Mouse (Mus musculus) midbrain, embryonic 15.5 days (tissue): ENCODE results near the gene Mea1. TPM values are rescaled to one million over a fixed set of nuclear protein-coding genes. Genes with fewer than 3 reads are reported as not detected.
A peak's percentile ranks its signal among the peaks of the same experiment; 100 is the strongest.

ENCODE experiments used
- ATAC-seq: fragments of 200-750 bp; cut with Nextera tagmentation; replicated peaks from 2 replicates; pipeline ENCODE4 v1.8.0; 2017; ENCODE audit warnings: moderate TSS enrichment
- H3K27ac ChIP-seq: fragments of 300-500 bp; sonication (generic); 2 replicates; pipeline ENCODE4 v1.5.1; 2015; ENCODE audit warnings: mild to moderate bottlenecking, inconsistent platforms
- H3K27me3 ChIP-seq: fragments of 300-500 bp; sonication (generic); replicated peaks from 2 replicates; pipeline ENCODE4 v1.6.1; 2015; ENCODE audit warnings: inconsistent platforms
- H3K36me3 ChIP-seq: fragments of 300-500 bp; sonication (generic); replicated peaks from 2 replicates; pipeline ENCODE4 v1.6.1; 2015; ENCODE audit warnings: inconsistent platforms
- H3K4me1 ChIP-seq: fragments of 300-500 bp; sonication (generic); 2 replicates; pipeline ENCODE4 v1.6.1; 2015; ENCODE audit warnings: inconsistent platforms
- H3K4me2 ChIP-seq: fragments of 300-500 bp; sonication (generic); 2 replicates; pipeline ENCODE4 v1.6.1; 2015; ENCODE audit warnings: inconsistent platforms, mild to moderate bottlenecking, moderate library complexity
- H3K4me3 ChIP-seq: fragments of 300-500 bp; sonication (generic); 2 replicates; pipeline ENCODE4 v1.5.1; 2015; ENCODE audit warnings: mild to moderate bottlenecking, inconsistent platforms
- H3K9ac ChIP-seq: fragments of 300-500 bp; sonication (generic); 2 replicates; pipeline ENCODE4 v1.6.1; 2015; ENCODE audit warnings: mild to moderate bottlenecking, inconsistent platforms
- H3K9me3 ChIP-seq: fragments of 300-500 bp; sonication (generic); 2 replicates; pipeline ENCODE4 v1.6.1; 2016; ENCODE audit warnings: inconsistent platforms
- WGBS: fragments of 180-500 bp; shearing (Covaris S2); methylation state at CpG from one replicate; pipeline ENCODE4 v1.1.7; 2015; ENCODE audit warnings: mixed read lengths; 5-methylcytosine and 5-hydroxymethylcytosine counted together
- polyA plus RNA-seq: library from polyadenylated mRNA; unstranded; fragments of >200 nt; fragmentation: Nextera tagmentation; extraction: Ambion mirVana; gene quantifications from 2 replicates; pipeline ENCODE4 v1.2.1, GENCODE M21; 2015

Mea1 gene
- polyA plus RNA-seq, 1 experiment from 2014 or later, result 277 TPM

GRCm38 (mm10) chr17:46712442-46712841 lies 33.8 kb downstream of the Mea1 start:
- Histone ChIP-seq H3K9me3 (no peaks in the 10 kb centered on the region), H3K36me3 (peaks cover 14% of the 10 kb centered on the region)
- 78% methylated on average over 7 of the region's 7 CpGs for WGBS

DNA sequence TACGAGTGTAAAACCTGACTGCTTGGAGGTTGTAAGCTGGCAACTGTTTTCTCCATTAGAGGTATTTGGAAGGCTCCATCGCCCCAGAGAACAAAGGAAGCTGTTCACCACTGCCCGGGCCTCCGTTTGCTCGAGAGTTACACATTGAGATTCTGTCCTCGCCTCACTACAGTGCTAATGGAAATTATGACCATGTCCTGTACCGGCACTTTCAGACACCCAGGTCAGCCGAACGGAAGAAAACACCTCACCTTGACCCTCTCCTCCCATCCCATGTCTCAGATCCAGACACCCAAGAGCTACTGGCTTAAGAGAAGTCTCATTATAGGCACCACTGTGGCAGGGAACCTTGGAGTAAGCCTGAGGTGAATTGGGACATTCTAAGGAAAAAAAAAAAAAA lies 35.3 kb downstream of the Mea1 start:
- Histone ChIP-seq H3K4me1 (peaks cover 16% of the 10 kb centered on the region), H3K9ac (no peak overlapping the region), H3K27ac (no peak overlapping the region), H3K4me3 (no peak overlapping the region), H3K4me2 (no peak overlapping the region), H3K36me3 (peaks cover 14% of the 10 kb centered on the region), H3K9me3 (no peaks in the 10 kb centered on the region), H3K27me3 (no peaks in the 10 kb centered on the region)
- WGBS, result 90% methylated on average over 9 of the region's 9 CpGs
- ATAC-seq, result no peak

More at GRCm38 (mm10) chr17:46712442-46712841, 33.8 kb downstream of the Mea1 start:
- Histone ChIP-seq H3K4me2 (peak overlapping the region; percentile 92), H3K27me3 (no peaks in the 10 kb centered on the region), H3K4me1 (peaks cover 16% of the 10 kb centered on the region), H3K4me3 (peak overlapping the region; percentile 91), H3K27ac (no peak overlapping the region), H3K9ac (peak overlapping the region; percentile 93; the same call in 1 of the 2 replicates)
- ATAC-seq, result no peak

DNA sequence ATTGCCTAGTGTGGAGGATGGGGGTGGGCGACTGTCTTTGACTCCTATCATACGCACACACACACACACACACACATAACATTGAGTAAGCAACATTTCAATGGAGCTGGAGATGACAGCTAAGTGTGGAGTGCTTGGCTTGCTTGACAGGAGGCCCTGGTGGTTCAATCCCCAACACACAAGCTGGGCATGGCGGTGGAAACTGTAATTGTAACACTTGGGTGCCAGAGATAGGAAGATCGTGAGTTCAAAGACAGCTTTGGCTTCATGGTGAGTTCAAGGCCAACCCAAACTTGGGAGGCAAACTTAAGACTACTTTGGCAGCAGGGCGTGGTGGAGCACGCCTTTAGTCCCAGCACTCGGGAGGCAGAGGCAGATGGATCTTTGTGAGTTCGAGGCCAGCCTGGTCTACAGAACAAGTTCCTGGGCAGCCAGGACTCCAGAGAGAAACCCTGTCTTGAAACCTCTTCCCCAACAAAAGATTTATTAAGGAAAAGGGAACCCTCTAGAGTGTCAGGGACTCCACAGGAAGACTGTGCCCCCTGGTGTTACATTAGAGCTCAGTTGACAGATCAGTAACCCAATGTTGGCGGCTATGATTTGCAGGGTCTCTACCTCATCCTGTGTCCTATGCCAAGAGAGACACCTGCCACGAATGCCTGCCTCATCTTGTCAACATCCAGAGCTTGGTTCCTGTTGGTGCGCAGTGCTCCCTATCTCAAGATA lies 36.3 kb downstream of the Mea1 start:
- 97% methylated on average over 11 of the region's 11 CpGs for WGBS
- Histone ChIP-seq H3K4me2 (no peak overlapping the region), H3K27ac (no peak overlapping the region)

GRCm38 (mm10) chr17:46721077-46721476 lies 42.5 kb downstream of the Mea1 start:
- Histone ChIP-seq H3K4me2 (no peak overlapping the region), H3K27me3 (no peaks in the 10 kb centered on the region), H3K4me1 (no peaks in the 10 kb centered on the region), H3K9me3 (no peaks in the 10 kb centered on the region), H3K36me3 (peaks cover 14% of the 10 kb centered on the region; the same call in 1 of the 2 replicates), H3K9ac (no peak overlapping the region), H3K4me3 (no peak overlapping the region), H3K27ac (no peak overlapping the region)
- ATAC-seq, result no peak
- 89% methylated on average over 7 of the region's 7 CpGs for WGBS

More for the DNA sequence above, 36.3 kb downstream of the Mea1 start:
- peaks cover 16% of the 10 kb centered on the region for H3K4me1 ChIP-seq
- H3K9me3 ChIP-seq, result no peaks in the 10 kb centered on the region
- no peak for ATAC-seq
- no peaks in the 10 kb centered on the region for H3K27me3 ChIP-seq
- no peak overlapping the region for H3K4me3 ChIP-seq
- peaks cover 14% of the 10 kb centered on the region for H3K36me3 ChIP-seq
- H3K9ac ChIP-seq, result no peak overlapping the region

GRCm38 (mm10) chr17:46724477-46725084 lies 46.0 kb downstream of the Mea1 start:
- H3K27ac ChIP-seq, result no peak overlapping the region
- peaks cover 14% of the 10 kb centered on the region; the same call in 1 of the 2 replicates for H3K36me3 ChIP-seq
- WGBS, result 81% methylated on average over 20 of the region's 20 CpGs

DNA sequence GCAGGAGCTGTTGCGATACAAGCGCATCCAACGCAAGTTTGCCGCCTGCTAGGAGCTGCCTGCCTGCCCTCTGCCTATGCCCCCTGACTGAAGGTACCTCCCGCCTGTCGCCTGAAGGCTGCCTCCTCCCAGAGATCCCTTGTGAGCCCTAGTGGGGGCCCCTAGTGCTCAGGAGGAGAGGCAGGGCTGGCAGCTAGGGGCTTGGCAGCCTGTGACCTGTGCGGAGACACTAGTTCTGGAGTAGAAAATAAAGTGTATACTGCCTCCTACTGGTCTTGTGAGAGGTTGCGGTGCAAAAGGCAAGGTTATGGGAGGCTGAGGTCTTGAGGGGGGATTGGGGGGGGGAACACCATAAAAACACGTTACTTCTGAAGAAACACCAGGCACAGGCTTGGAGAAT lies 46.7 kb downstream of the Mea1 start:
- Histone ChIP-seq H3K9me3 (no peaks in the 10 kb centered on the region), H3K4me2 (no peak overlapping the region), H3K9ac (no peak overlapping the region), H3K27ac (no peak overlapping the region), H3K36me3 (peaks cover 14% of the 10 kb centered on the region; the same call in 1 of the 2 replicates), H3K4me1 (no peaks in the 10 kb centered on the region), H3K27me3 (peaks cover 7% of the 10 kb centered on the region), H3K4me3 (no peak overlapping the region)
- WGBS, result 45% methylated on average over 9 of the region's 9 CpGs
- no peak for ATAC-seq

More at GRCm38 (mm10) chr17:46724477-46725084, 46.0 kb downstream of the Mea1 start:
- Histone ChIP-seq H3K4me2 (no peak overlapping the region), H3K4me3 (no peak overlapping the region), H3K27me3 (peaks cover 7% of the 10 kb centered on the region), H3K4me1 (no peaks in the 10 kb centered on the region), H3K9me3 (no peaks in the 10 kb centered on the region), H3K9ac (no peak overlapping the region)
- no peak for ATAC-seq

DNA sequence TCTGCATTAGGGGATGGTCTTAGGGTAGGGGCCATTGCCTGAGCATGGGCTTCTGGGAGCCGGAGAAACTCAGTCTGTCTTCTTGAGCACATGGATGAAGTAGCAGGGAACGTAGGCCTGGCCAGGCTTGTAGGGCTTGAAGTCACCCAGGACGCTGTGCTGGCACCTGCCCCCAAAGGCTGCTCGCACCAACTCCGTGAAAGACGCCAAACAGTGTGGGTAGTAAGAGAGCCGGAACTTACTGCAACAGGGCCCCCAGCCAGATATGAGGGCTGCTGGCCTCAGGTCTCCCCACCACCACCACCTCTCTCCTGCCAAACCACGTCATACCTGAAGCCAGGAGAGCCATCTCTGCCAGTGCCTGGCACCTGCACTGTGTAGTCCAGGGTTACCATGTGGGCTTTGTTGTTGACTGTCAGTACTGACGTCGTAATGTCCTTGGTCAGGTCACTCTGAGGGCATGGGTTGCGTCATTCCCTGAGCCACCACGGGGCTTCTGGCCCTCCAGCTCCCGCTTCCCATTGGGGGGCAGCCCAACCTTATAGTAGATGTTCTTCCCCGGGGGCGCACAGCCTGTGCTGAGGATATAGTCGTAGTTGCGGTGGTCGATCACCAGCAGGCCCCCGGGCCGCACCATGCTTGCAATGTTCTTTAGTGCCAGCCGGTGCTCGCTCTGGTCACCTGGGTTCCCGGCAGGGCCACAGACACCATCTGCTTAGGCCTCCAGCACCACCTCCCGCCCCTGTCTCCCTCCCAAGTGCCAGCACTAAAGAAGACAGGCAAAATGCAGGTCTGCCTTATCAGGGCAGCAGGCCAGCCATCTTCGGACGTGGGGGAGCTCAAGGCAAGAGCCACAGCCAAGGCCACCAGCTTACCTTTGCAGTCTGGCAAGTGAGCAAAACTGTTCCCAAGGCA lies 47.4 kb downstream of the Mea1 start:
- WGBS, result 94% methylated on average over 26 of the region's 26 CpGs
- H3K9ac ChIP-seq, result no peak overlapping the region
- no peaks in the 10 kb centered on the region for H3K9me3 ChIP-seq
- peaks cover 7% of the 10 kb centered on the region for H3K27me3 ChIP-seq
- H3K36me3 ChIP-seq, result peaks cover 14% of the 10 kb centered on the region; the same call in 1 of the 2 replicates
- no peak for ATAC-seq
- H3K4me3 ChIP-seq, result no peak overlapping the region
- no peak overlapping the region for H3K27ac ChIP-seq
- no peak overlapping the region for H3K4me2 ChIP-seq
- H3K4me1 ChIP-seq, result no peaks in the 10 kb centered on the region

- H3K9me3 ChIP-seq, result no peaks in the 10 kb centered on the region
- no peak overlapping the region for H3K27ac ChIP-seq
- no peak overlapping the region for H3K9ac ChIP-seq
- no peak overlapping the region for H3K4me3 ChIP-seq
- H3K4me2 ChIP-seq, result no peak overlapping the region
- ATAC-seq, result no peak
- peaks cover 14% of the 10 kb centered on the region; the same call in 1 of the 2 replicates for H3K36me3 ChIP-seq
- no peaks in the 10 kb centered on the region for H3K4me1 ChIP-seq
- WGBS, result 91% methylated on average over 11 of the region's 11 CpGs
- peaks cover 7% of the 10 kb centered on the region for H3K27me3 ChIP-seq
Observed at GRCm38 (mm10) chr17:46727271-46727670, 48.7 kb downstream of the Mea1 start.

DNA sequence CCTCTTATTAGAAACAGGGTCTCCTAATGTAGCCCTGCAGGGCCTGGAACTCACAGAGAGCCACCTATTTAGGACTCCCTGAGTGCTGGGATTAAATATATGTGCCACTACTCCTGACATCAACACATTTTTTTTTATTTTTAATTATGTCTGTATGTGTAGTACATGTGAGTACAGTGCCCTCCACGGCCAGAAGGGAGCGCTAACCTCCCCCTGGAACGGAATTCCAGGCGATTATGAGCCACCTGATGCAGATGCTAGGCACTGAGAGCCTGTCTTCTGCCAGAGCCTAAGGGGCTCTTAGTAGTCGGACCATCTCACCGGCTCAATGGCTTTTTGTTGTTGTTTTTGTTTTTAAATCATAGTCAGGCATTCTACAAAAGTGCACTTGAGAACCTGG lies 49.4 kb downstream of the Mea1 start:
- H3K4me1 ChIP-seq, result no peaks in the 10 kb centered on the region
- peaks cover 7% of the 10 kb centered on the region for H3K27me3 ChIP-seq
- no peak overlapping the region for H3K27ac ChIP-seq
- no peak overlapping the region for H3K4me2 ChIP-seq
- peaks cover 14% of the 10 kb centered on the region; the same call in 1 of the 2 replicates for H3K36me3 ChIP-seq
- no peak overlapping the region for H3K9ac ChIP-seq
- no peak overlapping the region for H3K4me3 ChIP-seq
- no peak for ATAC-seq
- H3K9me3 ChIP-seq, result no peaks in the 10 kb centered on the region
- WGBS, result 43% methylated on average over 6 of the region's 6 CpGs

GRCm38 (mm10) chr17:46728496-46728895 lies 49.9 kb downstream of the Mea1 start:
- Histone ChIP-seq H3K36me3 (peaks cover 11% of the 10 kb centered on the region; the same call in 1 of the 2 replicates), H3K27me3 (peaks cover 7% of the 10 kb centered on the region), H3K9me3 (no peaks in the 10 kb centered on the region), H3K27ac (no peak overlapping the region), H3K4me3 (no peak overlapping the region), H3K9ac (no peak overlapping the region), H3K4me1 (no peaks in the 10 kb centered on the region), H3K4me2 (no peak overlapping the region)
- no peak; the same call in 1 of the 2 replicates for ATAC-seq
- 55% methylated on average over 11 of the region's 11 CpGs for WGBS

GRCm38 (mm10) chr17:46728904-46729318 lies 50.3 kb downstream of the Mea1 start, which contains the start of gene Gnmt:
Gnmt (minus strand) TSS chr17:46729168.
- no peaks in the 10 kb centered on the region for H3K9me3 ChIP-seq
- H3K9ac ChIP-seq, result no peak within 1 kb of the TSS
- ATAC-seq, result no peak; the same call in 1 of the 2 replicates
- no peak within 1 kb of the TSS for H3K4me3 ChIP-seq
- no peaks in the 10 kb centered on the region for H3K4me1 ChIP-seq
- H3K27me3 ChIP-seq, result peaks cover 7% of the 10 kb centered on the region
- peaks cover 7% of the 10 kb centered on the region; the same call in 1 of the 2 replicates for H3K36me3 ChIP-seq
- no peak within 1 kb of the TSS for H3K27ac ChIP-seq
- 20% methylated on average over 24 of the region's 24 CpGs for WGBS
- H3K4me2 ChIP-seq, result peak within 1 kb of the TSS; percentile 17; the same call in 1 of the 2 replicates
